Mouse (Mus musculus): ENCODE results near the gene Ror1. TPM values are rescaled to one million over a fixed set of nuclear protein-coding genes. Genes with fewer than 3 reads are reported as not detected.

Gene Ror1
- total RNA-seq, 1 experiment: 2.2 TPM

DNA sequence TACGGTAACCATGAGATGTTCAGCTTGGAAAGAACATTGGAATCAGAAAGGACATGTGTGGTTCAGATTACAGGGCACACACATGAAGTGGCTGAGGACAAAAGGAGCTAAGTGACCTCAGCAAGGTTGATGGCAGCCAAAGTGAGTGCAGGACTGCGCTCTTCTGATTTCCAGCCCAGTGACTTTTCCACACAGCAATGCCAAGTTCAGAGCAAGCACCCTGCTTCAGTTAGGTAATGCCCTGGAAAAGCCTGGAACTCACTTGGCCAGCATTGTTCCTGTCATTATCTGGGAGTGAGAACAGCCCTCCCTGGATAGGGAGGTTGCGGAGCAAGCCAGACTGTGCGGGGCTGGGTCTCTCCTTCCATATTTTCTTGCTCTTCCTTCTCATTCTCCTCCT is 299.8 kb downstream of the Ror1 start:
- in situ Hi-C loops (cut with MboI; ENCODE audit: low sequenced_read_pairs in 2 of 2, unreplicated experiment in 2 of 2): no loop called here
- H3K9ac ChIP-seq (ENCODE audit: insufficient read depth, low read depth, low read length, poor library complexity, severe bottlenecking): no peak overlapping the region
- H3K4me1 ChIP-seq (ENCODE audit: control insufficient read depth in 2 of 2, insufficient read depth in 2 of 2, low read length in 2 of 2, poor library complexity in 1 of 2): no peaks in the 10 kb centered on the region
- DNase-seq (ENCODE audit: low read depth, low spot score): no peak
- H3K36me3 ChIP-seq (ENCODE audit: control insufficient read depth, insufficient read depth, low read length, poor library complexity, severe bottlenecking): no peaks in the 10 kb centered on the region
- H3K27ac ChIP-seq (ENCODE audit: insufficient read depth, low read depth, low read length, poor library complexity, severe bottlenecking): no peak overlapping the region
- no peak overlapping the region for H3K4me3 ChIP-seq (ENCODE audit: insufficient read depth in 1 of 2, low read depth in 1 of 2, low read length in 2 of 2, poor library complexity in 1 of 2, severe bottlenecking in 1 of 2)
- TF ChIP-seq CHD2 (IDR thresholded peaks at IDR 0.05; ENCODE audit: low read depth, low read length): no peak
- TF ChIP-seq ZC3H11A (IDR thresholded peaks at IDR 0.05; ENCODE audit: borderline replicate concordance, low read depth, low read length): no peak
- no peak for TF ChIP-seq HCFC1 (IDR thresholded peaks at IDR 0.05; ENCODE audit: borderline replicate concordance, insufficient read depth, low read length)
- no peaks in the 10 kb centered on the region for H3K9me3 ChIP-seq (ENCODE audit: control insufficient read depth, insufficient read depth, low read depth, low read length)

- Histone ChIP-seq H3K4me3 (ENCODE audit: insufficient read depth in 1 of 2, low read depth in 1 of 2, low read length in 2 of 2, poor library complexity in 1 of 2, severe bottlenecking in 1 of 2) (no peak overlapping the region), H3K4me1 (ENCODE audit: control insufficient read depth in 2 of 2, insufficient read depth in 2 of 2, low read length in 2 of 2, poor library complexity in 1 of 2) (no peaks in the 10 kb centered on the region), H3K9ac (ENCODE audit: insufficient read depth, low read depth, low read length, poor library complexity, severe bottlenecking) (no peak overlapping the region), H3K9me3 (ENCODE audit: control insufficient read depth, insufficient read depth, low read depth, low read length) (no peaks in the 10 kb centered on the region), H3K36me3 (ENCODE audit: control insufficient read depth, insufficient read depth, low read length, poor library complexity, severe bottlenecking) (no peaks in the 10 kb centered on the region), H3K27ac (ENCODE audit: insufficient read depth, low read depth, low read length, poor library complexity, severe bottlenecking) (no peak overlapping the region)
- in situ Hi-C loops (cut with MboI; ENCODE audit: low sequenced_read_pairs in 2 of 2, unreplicated experiment in 2 of 2): no loop called here
- DNase-seq (ENCODE audit: low read depth, low spot score): no peak
- TF ChIP-seq ZNF384 (IDR thresholded peaks at IDR 0.05; ENCODE audit: low read depth, low read length) (no peak), ZC3H11A (IDR thresholded peaks at IDR 0.05; ENCODE audit: borderline replicate concordance, low read depth, low read length) (no peak), CHD2 (IDR thresholded peaks at IDR 0.05; ENCODE audit: low read depth, low read length) (no peak), HCFC1 (IDR thresholded peaks at IDR 0.05; ENCODE audit: borderline replicate concordance, insufficient read depth, low read length) (no peak), MAFK (IDR thresholded peaks at IDR 0.05; ENCODE audit: insufficient read depth, low read depth, low read length) (no peak)
Observed at GRCm38 (mm10) chr4:100398079-100398478, 302.5 kb downstream of the Ror1 start.

- Histone ChIP-seq H3K9ac (ENCODE audit: insufficient read depth, low read depth, low read length, poor library complexity, severe bottlenecking) (no peak overlapping the region), H3K4me3 (ENCODE audit: insufficient read depth in 1 of 2, low read depth in 1 of 2, low read length in 2 of 2, poor library complexity in 1 of 2, severe bottlenecking in 1 of 2) (no peak overlapping the region), H3K4me1 (ENCODE audit: control insufficient read depth in 2 of 2, insufficient read depth in 2 of 2, low read length in 2 of 2, poor library complexity in 1 of 2) (no peaks in the 10 kb centered on the region), H3K36me3 (ENCODE audit: control insufficient read depth, insufficient read depth, low read length, poor library complexity, severe bottlenecking) (no peaks in the 10 kb centered on the region), H3K27ac (ENCODE audit: insufficient read depth, low read depth, low read length, poor library complexity, severe bottlenecking) (no peak overlapping the region), H3K9me3 (ENCODE audit: control insufficient read depth, insufficient read depth, low read depth, low read length) (no peaks in the 10 kb centered on the region)
- no peak for TF ChIP-seq HCFC1 (IDR thresholded peaks at IDR 0.05; ENCODE audit: borderline replicate concordance, insufficient read depth, low read length)
- TF ChIP-seq ZNF384 (IDR thresholded peaks at IDR 0.05; ENCODE audit: low read depth, low read length): no peak
- TF ChIP-seq MAFK (IDR thresholded peaks at IDR 0.05; ENCODE audit: insufficient read depth, low read depth, low read length): no peak
- TF ChIP-seq CHD2 (IDR thresholded peaks at IDR 0.05; ENCODE audit: low read depth, low read length): no peak
- TF ChIP-seq ZC3H11A (IDR thresholded peaks at IDR 0.05; ENCODE audit: borderline replicate concordance, low read depth, low read length): no peak
- in situ Hi-C loops (cut with MboI; ENCODE audit: low sequenced_read_pairs in 2 of 2, unreplicated experiment in 2 of 2): no loop called here
- DNase-seq (ENCODE audit: low read depth, low spot score): no peak
Observed at GRCm38 (mm10) chr4:100401078-100401477, 305.5 kb downstream of the Ror1 start.

GRCm38 (mm10) chr4:100401581-100402470 is 306.2 kb downstream of the Ror1 start:
- H3K27ac ChIP-seq (ENCODE audit: insufficient read depth, low read depth, low read length, poor library complexity, severe bottlenecking): no peak overlapping the region
- H3K9ac ChIP-seq (ENCODE audit: insufficient read depth, low read depth, low read length, poor library complexity, severe bottlenecking): no peak overlapping the region
- H3K4me1 ChIP-seq (ENCODE audit: control insufficient read depth in 2 of 2, insufficient read depth in 2 of 2, low read length in 2 of 2, poor library complexity in 1 of 2): no peaks in the 10 kb centered on the region
- H3K9me3 ChIP-seq (ENCODE audit: control insufficient read depth, insufficient read depth, low read depth, low read length): no peaks in the 10 kb centered on the region
- H3K4me3 ChIP-seq (ENCODE audit: insufficient read depth in 1 of 2, low read depth in 1 of 2, low read length in 2 of 2, poor library complexity in 1 of 2, severe bottlenecking in 1 of 2): no peak overlapping the region
- no peak for DNase-seq (ENCODE audit: low read depth, low spot score)
- H3K36me3 ChIP-seq (ENCODE audit: control insufficient read depth, insufficient read depth, low read length, poor library complexity, severe bottlenecking): no peaks in the 10 kb centered on the region
- no peak for TF ChIP-seq HCFC1 (IDR thresholded peaks at IDR 0.05; ENCODE audit: borderline replicate concordance, insufficient read depth, low read length)
- no peak for TF ChIP-seq ZC3H11A (IDR thresholded peaks at IDR 0.05; ENCODE audit: borderline replicate concordance, low read depth, low read length)
- no peak for TF ChIP-seq MAFK (IDR thresholded peaks at IDR 0.05; ENCODE audit: insufficient read depth, low read depth, low read length)
- TF ChIP-seq ZNF384 (IDR thresholded peaks at IDR 0.05; ENCODE audit: low read depth, low read length): no peak
- no peak for TF ChIP-seq CHD2 (IDR thresholded peaks at IDR 0.05; ENCODE audit: low read depth, low read length)
- in situ Hi-C loops (cut with MboI; ENCODE audit: low sequenced_read_pairs in 2 of 2, unreplicated experiment in 2 of 2): no loop called here
